Mouse (Mus musculus): ENCODE results near the gene Gm13696. TPM values are rescaled to one million over a fixed set of nuclear protein-coding genes. Genes with fewer than 3 reads are reported as not detected.
"Not testable (repeated sequence)": the region's sequence is repeated elsewhere in the genome, so short reads cannot be mapped to it uniquely, and the experiment has no call there.

Gm13696 gene
- polyA plus RNA-seq, 1 experiment from 2014 or later = not detected

DNA sequence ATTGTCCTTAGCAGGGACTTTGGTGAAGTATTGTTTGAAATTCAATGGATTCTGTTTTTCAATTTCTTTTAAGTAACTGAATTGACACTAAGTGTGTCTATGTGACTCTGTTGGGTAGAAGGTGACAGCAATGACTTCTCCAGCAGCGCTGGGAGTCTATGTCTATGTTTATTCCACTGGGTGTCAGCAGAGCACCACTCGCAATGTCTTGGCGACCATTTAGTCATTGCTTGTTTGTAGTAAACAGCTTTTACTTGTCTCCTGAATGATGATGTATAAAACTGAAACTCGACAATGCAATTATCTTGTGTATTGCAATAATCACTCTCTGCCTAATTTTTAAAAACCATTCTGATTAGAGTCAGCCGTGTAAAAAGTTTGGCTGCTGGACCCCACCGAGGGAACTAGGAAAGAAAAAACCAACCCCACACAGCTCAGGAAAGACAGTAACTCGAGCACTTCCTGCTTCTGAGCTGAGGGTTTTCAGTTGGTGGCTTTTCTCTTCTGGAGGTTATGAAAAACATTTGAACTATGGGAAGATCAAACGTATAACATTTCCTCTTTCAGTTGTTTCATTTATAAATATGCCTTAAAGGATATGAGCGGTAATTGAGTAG, 20.8 kb downstream of the Gm13696 start:
- H3K36me3 ChIP-seq; H3K9ac ChIP-seq; DNase-seq; H3K9me3 ChIP-seq (replicated peaks); H3K27ac ChIP-seq; H3K27me3 ChIP-seq; ATAC-seq (ENCODE audit: low read depth); H3K4me3 ChIP-seq (replicated peaks); H3K4me1 ChIP-seq (replicated peaks): not testable (repeated sequence)
- WGBS (ENCODE audit: insufficient replicate concordance) = 10% methylated on average over 8 of the region's 9 CpGs
- H3K4me2 ChIP-seq = peak overlapping the region; percentile 5; the same call in 1 of the 2 replicates

GRCm38 (mm10) chr2:83994526-83994925, 21.6 kb downstream of the Gm13696 start:
- H3K9ac ChIP-seq; H3K4me1 ChIP-seq (replicated peaks); DNase-seq; H3K4me2 ChIP-seq; ATAC-seq (ENCODE audit: low read depth); H3K4me3 ChIP-seq (replicated peaks); H3K27ac ChIP-seq; H3K36me3 ChIP-seq; H3K9me3 ChIP-seq (replicated peaks); H3K27me3 ChIP-seq: not testable (repeated sequence)
- WGBS (ENCODE audit: insufficient replicate concordance) = 60% methylated on average over 2 of the region's 3 CpGs

GRCm38 (mm10) chr2:84008913-84009312, 36.0 kb downstream of the Gm13696 start:
- Histone ChIP-seq H3K4me3 (replicated peaks) (no peak overlapping the region), H3K9me3 (replicated peaks) (no peaks in the 10 kb centered on the region), H3K9ac (no peak overlapping the region), H3K4me2 (no peak overlapping the region), H3K27me3 (no peaks in the 10 kb centered on the region), H3K4me1 (replicated peaks) (peaks cover 12% of the 10 kb centered on the region), H3K36me3 (no peaks in the 10 kb centered on the region), H3K27ac (no peak overlapping the region)
- no peak for DNase-seq
- 57% methylated on average over 1 of the region's 1 CpGs for WGBS (ENCODE audit: insufficient replicate concordance)
- no peak for ATAC-seq (ENCODE audit: low read depth)

DNA sequence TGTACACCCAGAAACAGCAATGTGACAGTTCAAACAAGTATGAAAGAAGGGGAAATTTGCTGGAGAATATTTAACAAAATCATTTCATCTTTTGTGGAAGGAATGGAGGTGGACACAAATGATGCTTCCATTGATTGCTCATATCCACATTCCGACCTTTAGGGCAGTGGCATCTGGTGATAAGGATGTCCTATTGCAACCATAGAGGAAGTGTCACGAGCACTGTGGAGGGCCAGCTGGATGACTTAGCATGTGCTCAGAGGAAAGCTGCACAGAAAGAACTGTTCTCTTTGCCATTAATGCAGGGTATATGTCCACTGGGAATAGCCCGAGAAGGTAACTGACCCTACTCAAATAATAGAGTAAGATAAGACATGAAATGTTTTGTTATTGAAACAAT, 36.9 kb downstream of the Gm13696 start:
- ATAC-seq (ENCODE audit: low read depth) (0 out of 2 replicates have a peak, but pooled peaks have one; percentile 57), DNase-seq (no peak)
- no peaks in the 10 kb centered on the region for H3K9me3 ChIP-seq (replicated peaks)
- no peak overlapping the region for H3K27ac ChIP-seq
- WGBS (ENCODE audit: insufficient replicate concordance) = 10% methylated on average over 3 of the region's 3 CpGs
- H3K4me1 ChIP-seq (replicated peaks) = peaks cover 12% of the 10 kb centered on the region
- no peaks in the 10 kb centered on the region for H3K36me3 ChIP-seq
- no peak overlapping the region for H3K9ac ChIP-seq
- no peaks in the 10 kb centered on the region for H3K27me3 ChIP-seq
- no peak overlapping the region for H3K4me2 ChIP-seq
- no peak overlapping the region for H3K4me3 ChIP-seq (replicated peaks)

GRCm38 (mm10) chr2:84014572-84014971, 41.6 kb downstream of the Gm13696 start:
- Histone ChIP-seq H3K9me3 (replicated peaks) (no peaks in the 10 kb centered on the region), H3K9ac (no peak overlapping the region), H3K27me3 (no peaks in the 10 kb centered on the region), H3K27ac (no peak overlapping the region), H3K4me3 (replicated peaks) (no peak overlapping the region), H3K36me3 (no peaks in the 10 kb centered on the region), H3K4me2 (no peak overlapping the region), H3K4me1 (replicated peaks) (peaks cover 24% of the 10 kb centered on the region)
- ATAC-seq (ENCODE audit: low read depth) = no peak
- DNase-seq = no peak
- 60% methylated on average over 6 of the region's 6 CpGs for WGBS (ENCODE audit: insufficient replicate concordance)

DNA sequence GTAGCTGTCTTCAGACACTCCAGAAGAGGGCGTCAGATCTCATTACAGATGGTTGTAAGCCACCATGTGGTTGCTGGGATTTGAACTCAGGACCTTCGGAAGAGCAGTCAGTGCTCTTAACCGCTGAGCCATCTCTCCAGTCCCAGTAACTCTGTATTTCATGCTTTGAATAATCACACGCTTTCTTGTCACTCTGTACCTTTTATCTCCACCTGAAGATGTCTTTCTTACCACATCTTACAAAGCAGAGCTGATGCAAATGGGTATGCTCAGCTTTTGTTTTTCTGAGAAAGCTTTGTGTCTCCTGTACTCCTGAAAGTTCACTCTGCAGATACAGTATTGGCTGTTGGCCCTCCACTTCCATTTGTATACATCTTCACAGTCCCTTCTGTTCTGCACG, 43.4 kb downstream of the Gm13696 start:
- H3K27me3 ChIP-seq; H3K4me3 ChIP-seq (replicated peaks); DNase-seq; H3K4me2 ChIP-seq; ATAC-seq (ENCODE audit: low read depth); H3K9me3 ChIP-seq (replicated peaks); H3K36me3 ChIP-seq; H3K27ac ChIP-seq; H3K9ac ChIP-seq: not testable (repeated sequence)
- WGBS (ENCODE audit: insufficient replicate concordance) = 63% methylated on average over 5 of the region's 5 CpGs
- peaks cover 20% of the 10 kb centered on the region for H3K4me1 ChIP-seq (replicated peaks)

DNA sequence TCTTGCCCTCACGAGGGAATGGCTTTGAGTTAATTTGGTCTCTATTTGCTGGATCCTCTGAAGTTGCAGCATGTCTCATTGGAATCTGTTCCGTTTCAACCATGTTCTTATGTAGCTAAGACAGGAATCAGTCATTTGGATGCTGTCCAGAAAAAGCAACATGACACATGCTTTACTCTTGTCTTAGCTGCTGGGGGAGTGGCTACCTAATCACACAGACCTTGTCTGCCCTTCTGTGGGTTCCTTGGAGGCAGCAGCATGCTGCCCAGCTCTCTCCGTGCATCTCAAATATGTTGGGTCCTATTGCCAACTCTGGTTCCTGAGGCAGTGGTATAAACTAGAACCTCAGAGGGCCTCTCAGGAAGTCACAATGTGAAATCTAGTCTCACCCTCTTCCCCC, 45.4 kb downstream of the Gm13696 start:
- H3K27me3 ChIP-seq = no peaks in the 10 kb centered on the region
- WGBS (ENCODE audit: insufficient replicate concordance) = 41% methylated on average over 3 of the region's 3 CpGs
- no peak overlapping the region for H3K4me2 ChIP-seq
- peaks cover 23% of the 10 kb centered on the region for H3K4me1 ChIP-seq (replicated peaks)
- no peak for DNase-seq
- H3K36me3 ChIP-seq = no peaks in the 10 kb centered on the region
- no peak; the same call in 1 of the 2 replicates for ATAC-seq (ENCODE audit: low read depth)
- H3K9me3 ChIP-seq (replicated peaks) = no peaks in the 10 kb centered on the region
- H3K9ac ChIP-seq = no peak overlapping the region
- no peak overlapping the region for H3K4me3 ChIP-seq (replicated peaks)
- no peak overlapping the region for H3K27ac ChIP-seq

- peak overlapping the region; percentile 56 for H3K27ac ChIP-seq
- ATAC-seq (ENCODE audit: low read depth) (peak; percentile 81), DNase-seq (peak; percentile 11)
- H3K9me3 ChIP-seq (replicated peaks) = no peaks in the 10 kb centered on the region
- no peak overlapping the region for H3K9ac ChIP-seq
- peaks cover 23% of the 10 kb centered on the region for H3K4me1 ChIP-seq (replicated peaks)
- 21% methylated on average over 8 of the region's 8 CpGs for WGBS (ENCODE audit: insufficient replicate concordance)
- H3K27me3 ChIP-seq = no peaks in the 10 kb centered on the region
- H3K4me3 ChIP-seq (replicated peaks) = no peak overlapping the region
- H3K36me3 ChIP-seq = no peaks in the 10 kb centered on the region
- no peak overlapping the region for H3K4me2 ChIP-seq
Observed at GRCm38 (mm10) chr2:84019519-84020305, 46.8 kb downstream of the Gm13696 start.

- ATAC-seq (ENCODE audit: low read depth) (no peak), DNase-seq (no peak)
- Histone ChIP-seq H3K4me3 (replicated peaks) (no peak overlapping the region), H3K4me2 (no peak overlapping the region), H3K27ac (no peak overlapping the region), H3K9me3 (replicated peaks) (no peaks in the 10 kb centered on the region), H3K9ac (no peak overlapping the region), H3K4me1 (replicated peaks) (peaks cover 23% of the 10 kb centered on the region), H3K27me3 (no peaks in the 10 kb centered on the region), H3K36me3 (no peaks in the 10 kb centered on the region)
- WGBS (ENCODE audit: insufficient replicate concordance) = 44% methylated on average over 2 of the region's 2 CpGs
Observed at GRCm38 (mm10) chr2:84021930-84022329, 49.0 kb downstream of the Gm13696 start.

DNA sequence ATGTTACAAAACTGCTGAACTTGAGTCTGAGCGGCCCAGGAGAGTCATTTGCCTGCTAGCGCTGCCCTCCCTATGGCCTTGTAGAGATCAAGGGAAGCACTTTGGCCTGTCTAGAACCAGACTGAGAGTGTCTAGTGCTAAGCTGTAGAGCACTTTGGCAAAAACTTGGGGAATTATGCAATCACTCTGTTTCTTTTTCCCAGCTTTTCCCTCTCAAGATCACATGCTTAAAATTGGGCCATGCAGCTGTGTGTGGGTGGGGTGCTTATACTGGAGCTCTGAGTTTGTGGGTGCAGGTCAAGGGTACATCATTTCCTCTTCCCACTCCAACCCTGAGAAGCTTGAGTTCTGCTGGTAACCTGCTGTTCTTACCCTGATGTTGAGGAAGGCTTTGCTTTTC, 50.0 kb downstream of the Gm13696 start:
- no peak for ATAC-seq (ENCODE audit: low read depth)
- Histone ChIP-seq H3K36me3 (no peaks in the 10 kb centered on the region), H3K9ac (no peak overlapping the region)

DNA sequence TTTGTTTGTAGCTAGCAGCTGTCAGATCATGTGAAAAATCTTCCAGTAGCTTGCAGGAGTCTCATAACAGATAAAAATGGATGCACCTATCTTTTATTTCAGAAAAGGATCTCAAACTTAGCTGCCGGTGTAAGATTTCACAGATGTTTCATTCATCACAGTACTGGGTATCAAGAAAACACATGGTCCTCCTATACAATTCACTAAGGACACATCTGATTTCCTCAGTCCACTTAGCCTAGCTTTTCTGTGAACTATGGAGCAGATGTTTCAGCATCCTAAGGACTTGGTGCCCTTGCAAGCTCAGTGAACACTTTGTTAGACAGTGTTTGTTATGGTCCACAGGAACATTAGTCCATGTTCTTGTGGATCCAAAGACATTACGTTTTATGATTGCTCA, 50.4 kb downstream of the Gm13696 start:
- H3K9me3 ChIP-seq (replicated peaks) = no peaks in the 10 kb centered on the region
- no peak overlapping the region for H3K4me2 ChIP-seq
- 65% methylated on average over 2 of the region's 2 CpGs for WGBS (ENCODE audit: insufficient replicate concordance)

More for the DNA sequence above, 50.0 kb downstream of the Gm13696 start:
- H3K4me1 ChIP-seq (replicated peaks) = peaks cover 23% of the 10 kb centered on the region
- no peak overlapping the region for H3K4me3 ChIP-seq (replicated peaks)
- no peak for DNase-seq
- no peak overlapping the region for H3K4me2 ChIP-seq
- H3K27me3 ChIP-seq = no peaks in the 10 kb centered on the region
- WGBS (ENCODE audit: insufficient replicate concordance) = 82% methylated on average over 2 of the region's 2 CpGs
- H3K9me3 ChIP-seq (replicated peaks) = no peaks in the 10 kb centered on the region
- H3K27ac ChIP-seq = no peak overlapping the region

More for the DNA sequence above, 50.4 kb downstream of the Gm13696 start:
- Histone ChIP-seq H3K4me3 (replicated peaks) (no peak overlapping the region), H3K4me1 (replicated peaks) (peaks cover 18% of the 10 kb centered on the region), H3K27me3 (no peaks in the 10 kb centered on the region), H3K27ac (no peak overlapping the region), H3K36me3 (no peaks in the 10 kb centered on the region), H3K9ac (no peak overlapping the region)
- DNase-seq (no peak), ATAC-seq (ENCODE audit: low read depth) (no peak)
